In the genomic region with DNA sequence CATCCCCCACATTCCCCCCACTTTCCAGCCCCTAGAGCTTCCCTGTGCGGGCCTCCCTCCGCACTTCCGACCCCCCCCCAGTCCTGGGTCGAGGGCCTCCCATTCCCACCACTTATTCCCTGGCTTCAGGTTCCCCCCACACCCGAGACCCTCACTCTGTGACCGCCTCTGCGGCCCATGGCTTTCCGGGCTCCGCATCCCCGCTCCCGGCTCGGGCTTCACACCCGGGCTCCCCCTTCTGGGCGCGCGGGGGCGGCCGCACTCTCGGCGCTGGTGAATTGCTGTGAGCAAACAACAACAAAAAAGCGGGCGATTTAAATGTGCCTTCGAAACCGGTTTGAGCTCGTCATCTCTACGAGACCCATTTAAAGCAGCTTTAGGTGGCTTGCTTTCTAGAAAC, we compare ENCODE assay signal across 8 mouse cellular contexts. TPM values are rescaled to one million over a fixed set of nuclear protein-coding genes. Genes with fewer than 3 reads are reported as not detected.
A peak's percentile ranks its signal among the peaks of the same experiment; 100 is the strongest.
DNase-seq lines count a peak whose midpoint lies in the region; ATAC-seq and TF ChIP-seq lines count a peak whose summit lies in the region.

No protein-coding gene starts in this region.

- peak overlapping the region; percentile 91 for H3K9ac ChIP-seq in forebrain, embryonic 13.5 days
- peak overlapping the region; percentile 93 for H3K9ac ChIP-seq in heart, postnatal 0 days (replicated peaks; ENCODE audit: low read depth, low read length)
- peak overlapping the region; percentile 92 for H3K9ac ChIP-seq in liver, embryonic 15.5 days
- peak overlapping the region; percentile 86 for H3K9ac ChIP-seq in neural tube, embryonic 12.5 days
- H3K9ac ChIP-seq in stomach, embryonic 16.5 days (ENCODE audit: low read length) = peak overlapping the region; percentile 90

- WGBS in forebrain, embryonic 13.5 days = 0% methylated on average over 26 of the region's 26 CpGs
- under 1% methylated on average over 26 of the region's 26 CpGs for WGBS in heart, postnatal 0 days
- under 1% methylated on average over 26 of the region's 26 CpGs for WGBS in liver, embryonic 15.5 days (ENCODE audit: insufficient replicate concordance)
- under 1% methylated on average over 26 of the region's 26 CpGs for WGBS in neural tube, embryonic 12.5 days
- WGBS in stomach, embryonic 16.5 days = under 1% methylated on average over 26 of the region's 26 CpGs

- no peak for TF ChIP-seq EP300 in heart, postnatal 0 days (IDR thresholded peaks at IDR 0.05; ENCODE audit: low read depth)

- H3K27me3 ChIP-seq in forebrain, embryonic 13.5 days = no peaks in the 10 kb centered on the region
- H3K27me3 ChIP-seq in heart, postnatal 0 days (ENCODE audit: control insufficient read depth, insufficient read depth, low read length) = no peaks in the 10 kb centered on the region
- no peaks in the 10 kb centered on the region for H3K27me3 ChIP-seq in liver, embryonic 15.5 days
- no peaks in the 10 kb centered on the region for H3K27me3 ChIP-seq in neural tube, embryonic 12.5 days (replicated peaks)
- H3K27me3 ChIP-seq in stomach, embryonic 16.5 days (ENCODE audit: control insufficient read depth, insufficient read depth, low read length) = no peaks in the 10 kb centered on the region

- TF ChIP-seq CTCF in heart, postnatal 0 days (IDR thresholded peaks at IDR 0.05; ENCODE audit: low read depth) = peak; percentile 56

- peak overlapping the region; percentile 99 for H3K27ac ChIP-seq in forebrain, embryonic 13.5 days
- peak overlapping the region; percentile 99 for H3K27ac ChIP-seq in heart, postnatal 0 days (ENCODE audit: low read depth)
- H3K27ac ChIP-seq in liver, embryonic 15.5 days (replicated peaks) = peak overlapping the region; percentile 95
- H3K27ac ChIP-seq in neural tube, embryonic 12.5 days = peak overlapping the region; percentile 89
- peak overlapping the region; percentile 96 for H3K27ac ChIP-seq in stomach, embryonic 16.5 days (ENCODE audit: low read length)

- peak; percentile 32 for ATAC-seq in cerebellum, adult (ENCODE audit: insufficient number of reproducible peaks, low FRiP score, low TSS enrichment)
- peak; percentile 77 for ATAC-seq in forebrain, embryonic 13.5 days
- peak; percentile 48 for ATAC-seq in heart, postnatal 0 days (ENCODE audit: insufficient read depth, low read depth)
- peak; percentile 37 for ATAC-seq in liver, embryonic 15.5 days (ENCODE audit: insufficient read depth)
- ATAC-seq in neural tube, embryonic 12.5 days (ENCODE audit: low FRiP score, low read depth) = peak; percentile 71
- ATAC-seq in stomach, embryonic 16.5 days (ENCODE audit: insufficient read depth, low FRiP score) = peak; percentile 31

- H3K4me2 ChIP-seq in forebrain, embryonic 13.5 days = peak overlapping the region; percentile 85
- H3K4me2 ChIP-seq in heart, postnatal 0 days (ENCODE audit: low read depth, low read length) = peak overlapping the region; percentile 100
- H3K4me2 ChIP-seq in liver, embryonic 15.5 days = peak overlapping the region; percentile 98
- H3K4me2 ChIP-seq in neural tube, embryonic 12.5 days (replicated peaks) = peak overlapping the region; percentile 89
- H3K4me2 ChIP-seq in stomach, embryonic 16.5 days (ENCODE audit: low read depth, low read length) = peak overlapping the region; percentile 89

- H3K4me3 ChIP-seq in forebrain, embryonic 13.5 days = peak overlapping the region; percentile 74
- peak overlapping the region; percentile 93 for H3K4me3 ChIP-seq in heart, postnatal 0 days (ENCODE audit: low read depth, low read length)
- H3K4me3 ChIP-seq in liver, embryonic 15.5 days (replicated peaks) = peak overlapping the region; percentile 83
- H3K4me3 ChIP-seq in neural tube, embryonic 12.5 days = peak overlapping the region; percentile 70
- peak overlapping the region; percentile 83 for H3K4me3 ChIP-seq in stomach, embryonic 16.5 days (replicated peaks; ENCODE audit: low read length)

- peaks cover 26% of the 10 kb centered on the region for H3K4me1 ChIP-seq in forebrain, embryonic 13.5 days
- H3K4me1 ChIP-seq in heart, postnatal 0 days (ENCODE audit: control insufficient read depth, insufficient read depth) = peaks cover 13% of the 10 kb centered on the region; the same call in 1 of the 2 replicates
- peaks cover 62% of the 10 kb centered on the region for H3K4me1 ChIP-seq in liver, embryonic 15.5 days (replicated peaks)
- H3K4me1 ChIP-seq in neural tube, embryonic 12.5 days = peaks cover 13% of the 10 kb centered on the region
- 0 out of 2 replicates have a peak, but pooled peaks cover 5% of the 10 kb centered on the region for H3K4me1 ChIP-seq in stomach, embryonic 16.5 days (ENCODE audit: control insufficient read depth, insufficient read depth, low read length)

- H3K9me3 ChIP-seq in forebrain, embryonic 13.5 days (replicated peaks) = no peaks in the 10 kb centered on the region
- no peaks in the 10 kb centered on the region for H3K9me3 ChIP-seq in heart, postnatal 0 days (replicated peaks; ENCODE audit: control insufficient read depth, low read length)
- no peaks in the 10 kb centered on the region for H3K9me3 ChIP-seq in liver, embryonic 15.5 days (replicated peaks)
- H3K9me3 ChIP-seq in neural tube, embryonic 12.5 days = no peaks in the 10 kb centered on the region
- H3K9me3 ChIP-seq in stomach, embryonic 16.5 days (replicated peaks; ENCODE audit: control insufficient read depth, low read length) = no peaks in the 10 kb centered on the region

- no peaks in the 10 kb centered on the region for H3K36me3 ChIP-seq in forebrain, embryonic 13.5 days (ENCODE audit: poor library complexity, severe bottlenecking)
- H3K36me3 ChIP-seq in heart, postnatal 0 days (replicated peaks; ENCODE audit: control insufficient read depth, insufficient read depth, low read length) = no peaks in the 10 kb centered on the region
- no peaks in the 10 kb centered on the region for H3K36me3 ChIP-seq in liver, embryonic 15.5 days (replicated peaks)
- no peaks in the 10 kb centered on the region for H3K36me3 ChIP-seq in neural tube, embryonic 12.5 days
- no peaks in the 10 kb centered on the region for H3K36me3 ChIP-seq in stomach, embryonic 16.5 days (ENCODE audit: control insufficient read depth, insufficient read depth, low read length)

- DNase-seq in CD8-positive naive resting alpha-beta T cell, adult 2 months (ENCODE audit: low read depth in 2 of 2, low spot score in 2 of 2) = peak; percentile 61 to 68
- peak; percentile 78 for DNase-seq in heart, postnatal 0 days (ENCODE audit: low spot score)
- DNase-seq in kidney, postnatal 36 days = peak; percentile 88 to 92

RNA-seq across cellular contexts. Expression of a gene that starts 10.4 kb away (rescaled TPM):
- 17.1 and 18.9 TPM in 2 replicates for polyA plus RNA-seq in forebrain, embryonic 13.5 days (2015; fragmentation: Nextera tagmentation; extraction: Ambion mirVana)
- total RNA-seq in heart, postnatal 0 days (2014; rRNA removed; ENCODE audit: low replicate concordance) = 14.5 and 16.8 TPM in 2 replicates
- 12.6 and 13.9 TPM in 2 replicates for polyA plus RNA-seq in heart, postnatal 0 days (2015; fragmentation: Nextera tagmentation; extraction: Ambion mirVana)
- polyA plus RNA-seq in liver, embryonic 15.5 days (2015; fragmentation: Nextera tagmentation; extraction: Ambion mirVana) = 8.0 and 8.8 TPM in 2 replicates
- polyA plus RNA-seq in neural tube, embryonic 12.5 days (2016; fragmentation: Nextera tagmentation; extraction: Ambion mirVana) = 14.0 and 14.4 TPM in 2 replicates
- polyA plus RNA-seq in stomach, embryonic 16.5 days (2015; fragmentation: Nextera tagmentation; extraction: Ambion mirVana) = 11.5 and 11.6 TPM in 2 replicates

Comparison
In these comparisons a context has a peak if more than half of its experiments do, and no peak if none do; other contexts are left out.
1. Peak in every context shown above with its lines: DNase-seq, ATAC-seq, H3K4me3 ChIP-seq and H3K27ac ChIP-seq.